Mouse (Mus musculus) small intestine, adult 10 weeks (tissue): Measurements from ENCODE around the gene Zscan22. TPM values are rescaled to one million over a fixed set of nuclear protein-coding genes. Genes with fewer than 3 reads are reported as not detected.

ENCODE experiments used
- polyA plus RNA-seq: library from polyadenylated mRNA; stranded (reverse); fragments of 350-450 nt; fragmentation: Illumina TruSeq; extraction: RNeasy Lipid Tissue Mini Kit (QIAGEN cat#74804); gene quantifications from one replicate; pipeline ENCODE4 v1.2.3, GENCODE M21; 2014; ENCODE audit warnings: low replicate concordance

The Zscan22 gene
- 3.0 TPM for polyA plus RNA-seq

GRCm38 (mm10) chr7:12897655-12898410 is at the start of gene Zscan22:
TSS of gene Zscan22 (plus strand) at chr7:12897815.

GRCm38 (mm10) chr7:12880911-12881660 is 16.5 kb upstream of the Zscan22 start, which contains the start of gene Zfp128:
TSS of gene Zfp128 (plus strand) at chr7:12881177.

GRCm38 (mm10) chr7:12921705-12922465 is 24.3 kb downstream of the Zscan22 start, which contains the start of gene Rps5:
TSS of gene Rps5 (plus strand) at chr7:12922290.

GRCm38 (mm10) chr7:12927191-12927680 is 29.6 kb downstream of the Zscan22 start, which contains the start of gene Rnf225:
TSS of gene Rnf225 (plus strand) at chr7:12927416.

Other genes with a start within 250 kb of the Zscan22 start
- gene Vmn2r55, start 212.8 kb upstream of the Zscan22 start, polyA plus RNA-seq = not detected
- not detected for gene Vmn2r56, start 162.8 kb upstream of the Zscan22 start, polyA plus RNA-seq
- gene Zscan18, start 94.2 kb upstream of the Zscan22 start, polyA plus RNA-seq = 0.22 TPM
- 21.9 TPM for gene Zfp329, start 79.0 kb upstream of the Zscan22 start, polyA plus RNA-seq
- gene Zfp110, start 63.1 kb upstream of the Zscan22 start, polyA plus RNA-seq = 32.1 TPM
- 1.6 TPM for gene Zfp128, start 16.6 kb upstream of the Zscan22 start, polyA plus RNA-seq
- gene Rps5, start 24.5 kb downstream of the Zscan22 start, polyA plus RNA-seq = 9.4 TPM
- not detected for gene Rnf225, start 29.6 kb downstream of the Zscan22 start, polyA plus RNA-seq
- gene Zfp324, start 68.0 kb downstream of the Zscan22 start, polyA plus RNA-seq = 1.1 TPM
- 1.6 TPM for gene Zfp446, start 80.0 kb downstream of the Zscan22 start, polyA plus RNA-seq
- not detected for gene Slc27a5, start 100.4 kb downstream of the Zscan22 start, polyA plus RNA-seq
- gene Trim28, start 101.3 kb downstream of the Zscan22 start, polyA plus RNA-seq = 7.0 TPM
- 0.19 TPM for gene Zbtb45, start 112.2 kb downstream of the Zscan22 start, polyA plus RNA-seq
- 78.8 TPM for gene Chmp2a, start 137.0 kb downstream of the Zscan22 start, polyA plus RNA-seq
- 50.0 TPM for gene Ube2m, start 140.5 kb downstream of the Zscan22 start, polyA plus RNA-seq
- gene Mzf1, start 156.9 kb downstream of the Zscan22 start, polyA plus RNA-seq = 0.15 TPM
- gene Vmn1r85, start 197.4 kb downstream of the Zscan22 start, polyA plus RNA-seq = not detected
- gene Vmn1r86, start 222.1 kb downstream of the Zscan22 start, polyA plus RNA-seq = not detected
- not detected for gene Vmn1r87, start 242.3 kb downstream of the Zscan22 start, polyA plus RNA-seq